Mouse (Mus musculus): ENCODE data around the gene Mtss1l.

Mtss1l gene

GRCm38 (mm10) chr8:110738591-110739195, 17.4 kb downstream of the Mtss1l start:
- no peak for DNase-seq (ENCODE audit: low spot score in 2 of 2)

GRCm38 (mm10) chr8:110740629-110741175, 19.4 kb downstream of the Mtss1l start:
- no peak for DNase-seq (ENCODE audit: low spot score in 2 of 2)

- DNase-seq (ENCODE audit: low spot score in 2 of 2), result no peak
Measured at GRCm38 (mm10) chr8:110741816-110742451, 20.7 kb downstream of the Mtss1l start.

- DNase-seq (ENCODE audit: low spot score in 2 of 2), result no peak
Measured at GRCm38 (mm10) chr8:110742452-110742818, 21.2 kb downstream of the Mtss1l start.

GRCm38 (mm10) chr8:110745162-110745561, 23.9 kb downstream of the Mtss1l start:
- no peak for DNase-seq (ENCODE audit: low spot score in 2 of 2)

- no peak for DNase-seq (ENCODE audit: low spot score in 2 of 2)
Measured at GRCm38 (mm10) chr8:110746661-110747060, 25.4 kb downstream of the Mtss1l start.

GRCm38 (mm10) chr8:110749500-110750170, 28.4 kb downstream of the Mtss1l start:
- DNase-seq (ENCODE audit: low spot score in 2 of 2), result peak in 1 of 2 experiments; percentile 28

- DNase-seq (ENCODE audit: low spot score in 2 of 2), result no peak
Measured at GRCm38 (mm10) chr8:110750269-110750668, 29.0 kb downstream of the Mtss1l start.

- no peak for DNase-seq (ENCODE audit: low spot score in 2 of 2)
Measured at GRCm38 (mm10) chr8:110751490-110751889, 30.2 kb downstream of the Mtss1l start.

GRCm38 (mm10) chr8:110754713-110755112, 33.4 kb downstream of the Mtss1l start:
- DNase-seq (ENCODE audit: low spot score in 2 of 2), result no peak

GRCm38 (mm10) chr8:110755511-110756170, 34.4 kb downstream of the Mtss1l start:
- no peak for DNase-seq (ENCODE audit: low spot score in 2 of 2)

GRCm38 (mm10) chr8:110756196-110756595, 34.9 kb downstream of the Mtss1l start:
- DNase-seq (ENCODE audit: low spot score in 2 of 2), result no peak

- no peak for DNase-seq (ENCODE audit: low spot score in 2 of 2)
Measured at GRCm38 (mm10) chr8:110760280-110760940, 39.1 kb downstream of the Mtss1l start.

GRCm38 (mm10) chr8:110761185-110761584, 39.9 kb downstream of the Mtss1l start:
- peak in 1 of 2 experiments; percentile 28 for DNase-seq (ENCODE audit: low spot score in 2 of 2)

- no peak for DNase-seq (ENCODE audit: low spot score in 2 of 2)
Measured at GRCm38 (mm10) chr8:110761988-110762387, 40.7 kb downstream of the Mtss1l start.

GRCm38 (mm10) chr8:110764671-110765070, 43.4 kb downstream of the Mtss1l start:
- no peak for DNase-seq (ENCODE audit: low spot score in 2 of 2)

GRCm38 (mm10) chr8:110767261-110767660, 46.0 kb downstream of the Mtss1l start:
- DNase-seq (ENCODE audit: low spot score in 2 of 2), result no peak

- DNase-seq (ENCODE audit: low spot score in 2 of 2), result no peak
Measured at GRCm38 (mm10) chr8:110772452-110772851, 51.2 kb downstream of the Mtss1l start.

- DNase-seq (ENCODE audit: low spot score in 2 of 2), result no peak
Measured at GRCm38 (mm10) chr8:110774047-110774446, 52.8 kb downstream of the Mtss1l start.

GRCm38 (mm10) chr8:110774725-110775124, 53.4 kb downstream of the Mtss1l start:
- DNase-seq (ENCODE audit: low spot score in 2 of 2), result no peak

- DNase-seq (ENCODE audit: low spot score in 2 of 2), result no peak
Measured at GRCm38 (mm10) chr8:110775316-110775715, 54.0 kb downstream of the Mtss1l start.

- DNase-seq (ENCODE audit: low spot score in 2 of 2), result no peak
Measured at GRCm38 (mm10) chr8:110775721-110776120, 54.4 kb downstream of the Mtss1l start.
